Mouse (Mus musculus) ES-Bruce4 (cell line): Measurements from ENCODE around the gene Maml2.

ENCODE experiments used
- CTCF ChIP-seq: IDR thresholded peaks from one replicate; pipeline ENCODE4 v1.8.1; 2011; ENCODE audit warnings: low read depth, low read length
- EP300 ChIP-seq: IDR thresholded peaks from 2 replicates; pipeline ENCODE4 v1.6.1; 2011; ENCODE audit warnings: low read depth, low read length; ENCODE audit not compliant: insufficient read depth
- POLR2A ChIP-seq: IDR thresholded peaks from one replicate; pipeline ENCODE4 v1.8.1; 2011; ENCODE audit warnings: low read length; ENCODE audit not compliant: insufficient read depth

- TF ChIP-seq CTCF, result no peak
- no peak for TF ChIP-seq EP300
- no peak for TF ChIP-seq POLR2A
Measured at GRCm38 (mm10) chr9:13298513-13298878, 739 bp downstream of the Maml2 start.
